Mouse (Mus musculus) ES-E14 (cell line): ENCODE measurements around the gene Tgoln1.

Source experiments
- CHD2 ChIP-seq: IDR thresholded peaks from 2 replicates; pipeline ENCODE4 v1.6.1; 2014; ENCODE audit warnings: mild to moderate bottlenecking, low read depth, low read length, inconsistent platforms
- HCFC1 ChIP-seq: IDR thresholded peaks from 2 replicates; pipeline ENCODE4 v1.6.1; 2012; ENCODE audit warnings: low read length, inconsistent platforms, borderline replicate concordance; ENCODE audit not compliant: insufficient read depth
- MAFK ChIP-seq: IDR thresholded peaks from 2 replicates; pipeline ENCODE4 v1.6.1; 2014; ENCODE audit warnings: mild to moderate bottlenecking, low read depth, low read length, inconsistent platforms; ENCODE audit not compliant: insufficient read depth
- ZC3H11A ChIP-seq: IDR thresholded peaks from 2 replicates; pipeline ENCODE4 v1.6.1; 2012; ENCODE audit warnings: low read depth, mild to moderate bottlenecking, inconsistent platforms, low read length, borderline replicate concordance
- ZNF384 ChIP-seq: IDR thresholded peaks from 2 replicates; pipeline ENCODE4 v1.6.1; 2012; ENCODE audit warnings: low read depth, low read length, inconsistent platforms

GRCm38 (mm10) chr6:72619734-72620532, 3.1 kb upstream of the Tgoln1 start:
- TF ChIP-seq ZNF384 = no peak
- no peak for TF ChIP-seq ZC3H11A
- no peak for TF ChIP-seq HCFC1
- no peak for TF ChIP-seq MAFK
- no peak for TF ChIP-seq CHD2
